Mouse (Mus musculus) left cerebral cortex, postnatal 25 days (tissue): Measurements from ENCODE around the gene Tnrc18. TPM values are rescaled to one million over a fixed set of nuclear protein-coding genes. Genes with fewer than 3 reads are reported as not detected.

Experiments used
- DNase-seq, 2 experiments: peaks; one replicate each; pipeline ENCODE4 v3.0.0; 2022; ENCODE audit warnings: low spot score in 2 of 2, mixed read lengths in 1 of 2
- intact Hi-C: fragments of 180-260 bp; cut with DNase I; formaldehyde crosslinking; loops from one replicate; pipeline ENCODE4 v1.15.1; 2025
- total RNA-seq, 2 experiments: library from RNA; stranded (reverse); gene quantifications; 2 replicates each; pipeline ENCODE4 v1.2.3; 2021

Gene Tnrc18
- total RNA-seq, 2 experiments from 2014 or later = 114 to 125 TPM

DNA sequence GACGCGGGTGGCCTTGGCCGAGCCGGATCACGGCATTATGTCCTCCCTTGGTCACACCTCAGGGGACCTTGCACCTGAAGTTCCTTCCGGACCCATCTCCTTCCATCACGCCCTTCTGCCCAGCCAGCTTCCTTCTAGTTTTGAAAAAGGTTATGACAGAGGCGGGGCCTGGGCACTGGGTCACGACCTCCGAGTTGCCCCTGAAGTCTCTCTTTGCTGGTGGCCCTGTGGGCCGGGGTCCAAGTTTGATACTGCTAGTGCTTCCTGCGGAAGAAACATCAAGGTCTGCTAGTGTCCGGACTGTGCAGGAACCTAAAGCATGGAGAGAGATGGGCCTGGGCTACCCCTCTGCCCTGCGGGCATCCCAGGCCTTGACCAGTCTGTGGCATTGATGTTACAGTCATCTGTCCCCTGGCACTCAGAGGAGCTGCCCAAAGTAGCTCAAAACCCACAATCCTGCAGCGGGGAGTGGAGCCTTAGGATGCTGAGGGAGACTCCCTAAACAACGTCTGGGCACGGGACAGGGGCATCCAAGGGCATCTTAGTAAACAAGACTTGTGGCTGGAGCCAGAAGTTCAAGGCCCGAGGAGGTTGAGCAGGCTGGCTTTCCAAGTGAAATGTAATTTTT, 114.8 kb downstream of the Tnrc18 start:
- DNase-seq = no peak
- intact Hi-C loops = no loop called here

- intact Hi-C loops = no loop called here
- no peak for DNase-seq
Observed at GRCm38 (mm10) chr5:142701651-142702510, 115.6 kb downstream of the Tnrc18 start.

DNA sequence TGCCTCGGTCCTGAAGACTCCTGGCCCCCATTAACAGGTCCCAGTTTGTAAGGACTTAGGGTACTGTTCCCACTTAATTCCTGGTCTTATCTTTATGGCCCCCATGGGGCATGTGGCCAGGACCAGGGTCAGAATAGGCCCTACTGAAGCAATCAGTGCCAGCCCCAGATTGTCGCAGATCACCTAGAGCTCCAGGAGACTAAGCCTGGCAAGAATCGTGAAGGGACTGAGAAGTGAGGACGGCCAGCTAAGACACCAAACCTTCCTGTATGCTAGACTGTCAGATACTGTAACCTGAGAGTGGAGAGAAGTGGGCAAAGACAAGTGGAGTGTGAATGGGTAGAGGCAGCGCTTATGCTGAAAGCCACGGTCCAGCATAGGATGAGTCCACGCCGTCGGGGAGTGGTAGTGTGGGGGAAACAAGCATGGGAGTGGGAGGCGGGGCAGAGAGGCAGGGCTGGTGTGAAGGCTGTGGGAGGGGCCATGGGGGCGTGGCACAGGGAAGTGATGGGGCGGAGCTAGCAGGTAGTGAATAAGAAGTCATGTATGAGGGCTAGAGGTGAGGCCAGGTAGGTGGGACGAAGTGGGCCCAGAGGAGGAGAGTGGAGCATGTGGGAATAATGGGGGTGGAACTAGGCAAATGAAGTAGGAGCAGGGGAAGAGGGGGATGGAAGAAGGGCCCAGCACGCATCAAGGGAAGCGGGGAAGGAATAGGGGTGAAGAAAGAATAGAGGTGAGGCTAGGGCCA, 116.4 kb downstream of the Tnrc18 start:
- no peak for DNase-seq
- intact Hi-C loops = no loop called here

- intact Hi-C loops = loop anchor here (5.0 to 10.0 kb wide), 2 partner anchors 120 to 1753 kb away; partner anchors contain the start of gene Tnrc18
- peak in 1 of 2 experiments; percentile 52 for DNase-seq
Observed at GRCm38 (mm10) chr5:142697742-142698141, 119.7 kb downstream of the Tnrc18 start.

DNA sequence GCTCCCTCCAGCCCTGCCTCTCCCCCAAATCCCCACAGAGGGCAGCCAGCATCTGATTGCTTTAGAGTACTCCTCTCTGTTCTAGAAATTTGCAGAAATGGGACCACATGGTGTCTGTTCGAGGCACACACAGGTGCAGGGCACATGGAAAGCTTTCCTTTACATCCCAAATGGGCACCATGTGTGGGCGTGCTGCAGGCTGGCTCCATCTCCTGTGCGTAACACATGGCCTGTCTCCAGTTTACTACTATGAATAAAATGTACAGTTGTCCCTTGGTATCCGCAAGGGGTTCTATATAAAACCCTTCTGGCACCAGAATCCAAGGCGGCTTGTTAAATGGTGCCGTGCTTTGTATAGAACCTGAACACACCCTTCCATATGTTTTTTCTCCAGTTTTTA, 120.6 kb downstream of the Tnrc18 start:
- DNase-seq = peak; percentile 70 to 96
- intact Hi-C loops = loop anchor here (5.0 to 10.0 kb wide), 2 partner anchors 120 to 1752 kb away; partner anchors contain the start of gene Tnrc18

DNA sequence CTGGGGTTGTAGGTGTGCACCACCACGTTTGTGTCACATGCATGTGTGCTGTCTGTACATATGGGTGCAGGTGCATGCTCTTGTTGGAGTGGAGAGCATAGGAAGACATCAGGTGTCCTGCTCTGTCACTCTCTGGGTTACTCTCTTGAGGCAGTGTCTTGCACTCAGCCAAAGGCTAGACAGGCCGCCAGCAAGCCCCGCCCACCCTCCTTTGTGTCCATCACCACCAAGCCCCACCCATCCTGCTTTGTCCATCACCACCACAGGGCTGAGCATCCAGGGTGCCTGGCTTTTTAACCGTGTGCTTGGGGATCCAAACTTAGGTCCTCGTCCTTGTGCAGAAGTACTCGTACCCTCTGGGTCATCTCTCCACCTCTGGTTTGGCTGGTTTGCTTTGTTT, 121.2 kb downstream of the Tnrc18 start:
- no peak for DNase-seq
- intact Hi-C loops = loop anchor here (5.0 to 10.0 kb wide), 2 partner anchors 121 to 1751 kb away; partner anchors contain the start of gene Tnrc18

DNA sequence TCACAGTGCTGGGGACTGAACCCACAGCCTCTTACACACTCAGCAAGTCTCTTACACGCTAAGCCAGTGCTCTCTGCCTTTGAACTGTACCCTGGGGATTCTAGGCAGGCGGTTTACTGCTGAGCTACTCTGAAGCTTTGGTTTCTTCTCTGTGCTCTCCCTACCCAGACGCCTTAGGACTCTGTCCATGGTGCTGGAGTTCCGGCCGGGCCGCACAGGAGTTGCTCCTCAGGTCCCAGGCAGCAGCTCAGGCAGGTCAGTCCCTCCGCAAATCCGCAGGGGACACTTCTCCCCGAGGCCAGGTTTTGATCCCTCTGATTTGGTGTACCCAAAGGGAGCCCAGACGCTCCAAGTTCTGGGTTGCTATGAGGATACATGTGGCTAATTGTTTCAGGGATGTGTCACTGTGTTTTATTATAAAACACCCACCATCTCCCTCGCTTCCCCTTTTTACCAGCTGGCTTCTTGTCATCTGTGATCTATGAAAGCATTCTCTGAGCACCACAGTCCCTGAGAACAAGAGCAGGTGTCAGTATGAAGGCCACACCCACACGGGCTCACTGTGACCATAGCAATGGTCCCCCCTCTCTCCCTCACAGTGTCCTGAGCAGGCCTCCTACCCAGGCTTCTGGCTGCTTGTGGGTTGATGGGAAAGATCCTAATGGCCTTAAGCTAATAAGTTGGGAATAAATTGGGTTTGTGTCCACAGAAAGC, 122.7 kb downstream of the Tnrc18 start:
- peak in 1 of 2 experiments; percentile 57 for DNase-seq
- intact Hi-C loops = loop anchor here (5.0 to 10.0 kb wide), 2 partner anchors 123 to 1750 kb away; partner anchors contain the start of gene Tnrc18

GRCm38 (mm10) chr5:142693738-142694430, 123.6 kb downstream of the Tnrc18 start:
- intact Hi-C loops = loop anchor here (10.0 kb wide), 1 partner anchor 1749 kb away; no protein-coding TSS in a partner anchor

GRCm38 (mm10) chr5:142692971-142693737, 124.3 kb downstream of the Tnrc18 start:
- intact Hi-C loops = loop anchor here (10.0 kb wide), 1 partner anchor 1748 kb away; no protein-coding TSS in a partner anchor
- DNase-seq = no peak

More at GRCm38 (mm10) chr5:142693738-142694430, 123.6 kb downstream of the Tnrc18 start:
- no peak for DNase-seq

DNA sequence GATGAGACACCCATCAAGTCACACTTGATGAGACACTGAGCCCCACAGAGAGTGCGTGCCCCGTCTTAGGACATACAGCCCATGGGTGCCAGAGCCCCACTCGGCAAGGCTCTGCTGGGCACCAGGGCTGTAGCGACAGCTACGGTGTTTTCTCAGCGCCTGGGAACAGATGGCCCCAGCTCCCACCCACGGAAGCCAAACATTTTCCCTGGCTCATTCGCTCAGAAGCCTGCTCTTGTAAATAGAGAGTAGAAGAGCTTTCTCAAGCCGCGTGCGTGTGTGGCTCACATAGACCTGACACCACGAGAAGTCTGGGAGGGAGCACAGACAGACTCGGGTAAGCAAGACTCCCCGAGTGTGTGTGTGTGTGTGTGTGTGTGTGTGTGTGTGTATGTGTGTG, 125.2 kb downstream of the Tnrc18 start, which contains the start of gene Slc29a4:
Slc29a4 (plus strand) TSS at position 265 of the 400 bp plus-strand sequence.
- intact Hi-C loops = loop anchor here (10.0 kb wide), 1 partner anchor 1747 kb away; no protein-coding TSS in a partner anchor
- peak; percentile 78 to 93 for DNase-seq

GRCm38 (mm10) chr5:142690343-142690742, 127.1 kb downstream of the Tnrc18 start:
- no peak for DNase-seq
- intact Hi-C loops = loop anchor here (10.0 kb wide), 1 partner anchor 1746 kb away; no protein-coding TSS in a partner anchor

- intact Hi-C loops = no loop called here
- no peak for DNase-seq
Observed at GRCm38 (mm10) chr5:142688866-142689265, 128.6 kb downstream of the Tnrc18 start.

DNA sequence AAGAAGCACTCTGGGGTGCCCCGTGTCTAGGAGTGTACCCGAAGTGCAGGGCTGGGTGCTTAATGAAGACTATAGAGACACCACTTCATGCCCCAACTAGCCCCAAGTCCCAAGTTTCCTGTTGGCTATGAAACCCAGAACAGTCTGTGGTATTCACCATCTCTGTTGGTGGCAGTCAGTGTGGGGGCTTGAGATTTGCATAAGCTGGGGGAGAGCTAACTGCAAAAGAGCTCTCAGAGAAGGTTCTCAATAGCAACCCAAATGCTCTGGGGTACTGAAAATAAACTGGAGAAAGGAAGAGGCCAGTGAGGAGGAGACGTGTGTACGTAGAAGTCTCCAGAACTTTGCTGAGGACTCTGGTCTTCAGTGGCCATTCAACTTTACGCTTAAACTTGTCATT, 134.9 kb downstream of the Tnrc18 start:
- DNase-seq = peak in 1 of 2 experiments; percentile 68
- intact Hi-C loops = no loop called here

- intact Hi-C loops = no loop called here
- DNase-seq = no peak
Observed at GRCm38 (mm10) chr5:142681911-142682310, 135.6 kb downstream of the Tnrc18 start.

GRCm38 (mm10) chr5:142679065-142679464, 138.4 kb downstream of the Tnrc18 start:
- intact Hi-C loops = no loop called here
- DNase-seq = no peak

GRCm38 (mm10) chr5:142678141-142678571, 139.3 kb downstream of the Tnrc18 start:
- intact Hi-C loops = no loop called here
- peak in 1 of 2 experiments; percentile 34 for DNase-seq
